Mouse (Mus musculus): Measurements from ENCODE around the gene Tmem232. TPM values are rescaled to one million over a fixed set of nuclear protein-coding genes. Genes with fewer than 3 reads are reported as not detected.

The Tmem232 gene
- 260 TPM for polyA plus RNA-seq (2014; fragmentation: Illumina TruSeq; extraction: RNeasy Lipid Tissue Mini Kit (QIAGEN cat#74804); ENCODE audit: low read depth, low replicate concordance)

GRCm38 (mm10) chr17:65540441-65541272 is at the start of gene Tmem232:
TSS of gene Tmem232 (minus strand) at chr17:65540782.

Other genes with a start within 250 kb of the Tmem232 start
- gene Vapa, start 72.8 kb upstream of the Tmem232 start, polyA plus RNA-seq (2014; fragmentation: Illumina TruSeq; extraction: RNeasy Lipid Tissue Mini Kit (QIAGEN cat#74804); ENCODE audit: low read depth, low replicate concordance): 269 TPM
- 857 TPM for gene Txndc2, start 101.4 kb upstream of the Tmem232 start, polyA plus RNA-seq (2014; fragmentation: Illumina TruSeq; extraction: RNeasy Lipid Tissue Mini Kit (QIAGEN cat#74804); ENCODE audit: low read depth, low replicate concordance)
- gene Rab31, start 232.0 kb upstream of the Tmem232 start, polyA plus RNA-seq (2014; fragmentation: Illumina TruSeq; extraction: RNeasy Lipid Tissue Mini Kit (QIAGEN cat#74804); ENCODE audit: low read depth, low replicate concordance): 45.5 TPM
- 337 TPM for gene Ppp4r1, start 241.8 kb upstream of the Tmem232 start, polyA plus RNA-seq (2014; fragmentation: Illumina TruSeq; extraction: RNeasy Lipid Tissue Mini Kit (QIAGEN cat#74804); ENCODE audit: low read depth, low replicate concordance)

Data from testis, adult 10 weeks (tissue).